In genomic region chr11:84599267-84599841, GRCm38 (mm10) we compare ENCODE assay signal across 9 mouse cellular contexts.
A peak's percentile ranks its signal among the peaks of the same experiment; 100 is the strongest.
DNase-seq lines count a peak whose midpoint lies in the region; ATAC-seq and TF ChIP-seq lines count a peak whose summit lies in the region.
"Had no signal": no experiment of that assay in that cellular context is flagged by ENCODE, and none has a peak within 500 bp of the region (broad histone marks: within the 10 kb centered on the region; RNA-seq: fewer than 3 reads in every experiment).

No protein-coding gene starts in this region.

- TF ChIP-seq POLR2A in kidney, adult 2 months (IDR thresholded peaks at IDR 0.05; ENCODE audit: low read depth, low read length): no peak

- 40% methylated on average over 15 of the region's 15 CpGs for WGBS in kidney, adult 2 months
- WGBS in embryonic facial prominence, embryonic 14.5 days: 34% methylated on average over 13 of the region's 15 CpGs
- WGBS in hindbrain, embryonic 16.5 days: 32% methylated on average over 15 of the region's 15 CpGs
- 40% methylated on average over 15 of the region's 15 CpGs for WGBS in midbrain, embryonic 16.5 days

- H3K27me3 ChIP-seq in kidney, adult 2 months (replicated peaks; ENCODE audit: control insufficient read depth, insufficient read depth, low read length): no peaks in the 10 kb centered on the region; the same call in 1 of the 2 replicates
- H3K27me3 ChIP-seq in embryonic facial prominence, embryonic 14.5 days (replicated peaks; ENCODE audit: control insufficient read depth, insufficient read depth, low read length): peaks cover 8% of the 10 kb centered on the region; the same call in 1 of the 2 replicates
- H3K27me3 ChIP-seq in hindbrain, embryonic 16.5 days (replicated peaks; ENCODE audit: control insufficient read depth, insufficient read depth, low read length): no peaks in the 10 kb centered on the region
- no peaks in the 10 kb centered on the region for H3K27me3 ChIP-seq in midbrain, embryonic 16.5 days (ENCODE audit: control insufficient read depth, insufficient read depth, low read depth, low read length)

- no peaks in the 10 kb centered on the region for H3K9me3 ChIP-seq in embryonic facial prominence, embryonic 14.5 days (ENCODE audit: control insufficient read depth, low read length)
- H3K9me3 ChIP-seq in hindbrain, embryonic 16.5 days (ENCODE audit: control insufficient read depth, low read length): no peaks in the 10 kb centered on the region
- H3K9me3 ChIP-seq in midbrain, embryonic 16.5 days (replicated peaks; ENCODE audit: control insufficient read depth, low read length, poor library complexity, severe bottlenecking): no peaks in the 10 kb centered on the region
- H3K9me3 ChIP-seq: liver, embryonic 12.5 days had no signal

- no peaks in the 10 kb centered on the region for H3K36me3 ChIP-seq in kidney, adult 2 months (ENCODE audit: control insufficient read depth, insufficient read depth, low read length)
- H3K36me3 ChIP-seq in embryonic facial prominence, embryonic 14.5 days (ENCODE audit: control insufficient read depth, insufficient read depth, low read length): no peaks in the 10 kb centered on the region
- H3K36me3 ChIP-seq in hindbrain, embryonic 16.5 days (ENCODE audit: control insufficient read depth, insufficient read depth, low read length): no peaks in the 10 kb centered on the region
- H3K36me3 ChIP-seq in midbrain, embryonic 16.5 days (ENCODE audit: control insufficient read depth, insufficient read depth, low read length): no peaks in the 10 kb centered on the region
- H3K36me3 ChIP-seq: liver, embryonic 12.5 days had no signal

- H3K27ac ChIP-seq in kidney, adult 2 months (ENCODE audit: insufficient read depth, low read depth, low read length): no peak overlapping the region
- H3K27ac ChIP-seq in embryonic facial prominence, embryonic 14.5 days (replicated peaks; ENCODE audit: low read depth, low read length): no peak overlapping the region
- no peak overlapping the region for H3K27ac ChIP-seq in hindbrain, embryonic 16.5 days (ENCODE audit: low read depth, low read length)
- H3K27ac ChIP-seq in midbrain, embryonic 16.5 days (ENCODE audit: low read length): no peak overlapping the region
- H3K27ac ChIP-seq: layer of hippocampus, adult 2 months; liver, embryonic 12.5 days had no signal

- H3K4me1 ChIP-seq in kidney, adult 2 months (ENCODE audit: control insufficient read depth, insufficient read depth, low read length): no peaks in the 10 kb centered on the region
- H3K4me1 ChIP-seq in embryonic facial prominence, embryonic 14.5 days (ENCODE audit: control insufficient read depth, insufficient read depth, low read length): no peaks in the 10 kb centered on the region
- peaks cover under 1% of the 10 kb centered on the region for H3K4me1 ChIP-seq in hindbrain, embryonic 16.5 days (ENCODE audit: control insufficient read depth, insufficient read depth, low read depth, low read length)
- peaks cover 8% of the 10 kb centered on the region for H3K4me1 ChIP-seq in midbrain, embryonic 16.5 days (ENCODE audit: control insufficient read depth, insufficient read depth, low read length)

- no peak for TF ChIP-seq CTCF in kidney, adult 2 months (conservative IDR thresholded peaks at IDR 0.05; ENCODE audit: insufficient read depth, insufficient read length, low read depth, low read length)

- H3K4me2 ChIP-seq in embryonic facial prominence, embryonic 14.5 days (ENCODE audit: low read depth, low read length): peak overlapping the region; percentile 31; the same call in 1 of the 2 replicates
- peak overlapping the region; percentile 28 for H3K4me2 ChIP-seq in hindbrain, embryonic 16.5 days (ENCODE audit: low read length)
- peak overlapping the region; percentile 40 for H3K4me2 ChIP-seq in midbrain, embryonic 16.5 days (ENCODE audit: low read length)
- H3K4me2 ChIP-seq: liver, embryonic 12.5 days had no signal

- no peak overlapping the region for H3K4me3 ChIP-seq in kidney, adult 2 months (ENCODE audit: insufficient read depth, low read depth, low read length)
- no peak overlapping the region for H3K4me3 ChIP-seq in embryonic facial prominence, embryonic 14.5 days (ENCODE audit: low read depth, low read length)
- H3K4me3 ChIP-seq in hindbrain, embryonic 16.5 days (ENCODE audit: low read length): no peak overlapping the region
- 0 out of 2 replicates have a peak overlapping the region, but pooled peaks have one; percentile 12 for H3K4me3 ChIP-seq in midbrain, embryonic 16.5 days (ENCODE audit: low read depth, low read length)
- H3K4me3 ChIP-seq: layer of hippocampus, adult 2 months; liver, embryonic 12.5 days had no signal

- DNase-seq in kidney, postnatal 4 days: peak; percentile 30 to 40
- no peak for DNase-seq in kidney, adult 2 months
- DNase-seq in embryonic facial prominence, embryonic 14.5 days (ENCODE audit: low spot score): no peak
- DNase-seq in gastrocnemius, adult 8-10 months (ENCODE audit: low spot score in 2 of 2): no peak
- no peak for DNase-seq in left cerebral cortex, adult 11 months (ENCODE audit: low spot score)

- ATAC-seq in embryonic facial prominence, embryonic 14.5 days (ENCODE audit: low read depth): peak; percentile 57; the same call in 1 of the 2 replicates
- ATAC-seq in hindbrain, embryonic 16.5 days: peak; percentile 66; the same call in 1 of the 2 replicates
- ATAC-seq in midbrain, embryonic 16.5 days: peak; percentile 48
- ATAC-seq: liver, embryonic 12.5 days had no signal

- H3K9ac ChIP-seq in embryonic facial prominence, embryonic 14.5 days (ENCODE audit: low read depth, low read length): no peak overlapping the region
- 0 out of 2 replicates have a peak overlapping the region, but pooled peaks have one; percentile 4 for H3K9ac ChIP-seq in hindbrain, embryonic 16.5 days (ENCODE audit: low read depth, low read length)
- H3K9ac ChIP-seq in midbrain, embryonic 16.5 days (ENCODE audit: low read depth, low read length): peak overlapping the region; percentile 42; the same call in 1 of the 2 replicates
- H3K9ac ChIP-seq: liver, embryonic 12.5 days had no signal

Comparison
In these comparisons a context has a peak if more than half of its experiments do, and no peak if none do; other contexts are left out.
1. DNase-seq: peak in kidney, postnatal 4 days (2 of 2); none in kidney, adult 2 months (single experiment), embryonic facial prominence, embryonic 14.5 days (single experiment), gastrocnemius, adult 8-10 months (0 of 2) and left cerebral cortex, adult 11 months (single experiment).
2. Peak in every context shown above with its lines, with median percentiles within 50 percentile points of each other: ATAC-seq and H3K4me2 ChIP-seq.